Mouse (Mus musculus): Measurements from ENCODE around the gene Krtap10-10.
"Not testable (repeated sequence)": the region's sequence is repeated elsewhere in the genome, so short reads cannot be mapped to it uniquely, and the experiment has no call there.

Gene Krtap10-10

GRCm38 (mm10) chr10:77835647-77836046, at the start of gene Krtap10-10:
Gene Krtap10-10, plus strand, starts transcription at chr10:77835947.
- DNase-seq (ENCODE audit: extremely low spot score, low read depth, low spot score): no peak

DNA sequence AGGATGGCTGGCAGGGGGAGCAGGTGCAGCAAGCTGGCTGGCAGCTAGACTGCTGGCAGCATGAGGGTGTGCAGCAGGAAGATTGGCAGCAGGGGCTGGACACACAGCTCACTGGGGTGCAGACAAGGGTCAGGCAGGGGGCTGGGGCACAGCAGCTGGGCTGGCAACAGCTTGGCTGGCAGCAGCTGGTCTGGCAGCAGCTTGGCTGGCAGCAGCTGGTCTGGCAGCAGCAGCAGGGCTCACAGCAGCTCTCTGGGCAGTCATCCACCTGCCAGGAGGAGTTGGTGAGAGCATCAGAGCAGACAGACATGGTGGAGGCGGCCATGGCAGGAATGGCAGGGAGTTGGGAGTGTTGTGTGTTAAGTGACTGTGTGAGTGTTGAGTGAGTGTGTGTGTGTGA, 47.9 kb upstream of the Krtap10-10 start, which contains the start of gene Gm7137:
TSS of gene Gm7137 (minus strand) at position 325 of the 400 bp plus-strand sequence.
- not testable (repeated sequence) for DNase-seq (ENCODE audit: extremely low spot score, low read depth, low spot score)

GRCm38 (mm10) chr10:77788621-77789020, 47.1 kb upstream of the Krtap10-10 start:
- no peak for DNase-seq (ENCODE audit: extremely low spot score, low read depth, low spot score)

GRCm38 (mm10) chr10:77794976-77795375, 40.8 kb upstream of the Krtap10-10 start, which contains the start of gene Gm9639:
Gene Gm9639, minus strand, starts transcription at chr10:77795076.
- DNase-seq (ENCODE audit: extremely low spot score, low read depth, low spot score): no peak

- DNase-seq (ENCODE audit: extremely low spot score, low read depth, low spot score): no peak
Observed at GRCm38 (mm10) chr10:77797677-77798076, 38.1 kb upstream of the Krtap10-10 start.

DNA sequence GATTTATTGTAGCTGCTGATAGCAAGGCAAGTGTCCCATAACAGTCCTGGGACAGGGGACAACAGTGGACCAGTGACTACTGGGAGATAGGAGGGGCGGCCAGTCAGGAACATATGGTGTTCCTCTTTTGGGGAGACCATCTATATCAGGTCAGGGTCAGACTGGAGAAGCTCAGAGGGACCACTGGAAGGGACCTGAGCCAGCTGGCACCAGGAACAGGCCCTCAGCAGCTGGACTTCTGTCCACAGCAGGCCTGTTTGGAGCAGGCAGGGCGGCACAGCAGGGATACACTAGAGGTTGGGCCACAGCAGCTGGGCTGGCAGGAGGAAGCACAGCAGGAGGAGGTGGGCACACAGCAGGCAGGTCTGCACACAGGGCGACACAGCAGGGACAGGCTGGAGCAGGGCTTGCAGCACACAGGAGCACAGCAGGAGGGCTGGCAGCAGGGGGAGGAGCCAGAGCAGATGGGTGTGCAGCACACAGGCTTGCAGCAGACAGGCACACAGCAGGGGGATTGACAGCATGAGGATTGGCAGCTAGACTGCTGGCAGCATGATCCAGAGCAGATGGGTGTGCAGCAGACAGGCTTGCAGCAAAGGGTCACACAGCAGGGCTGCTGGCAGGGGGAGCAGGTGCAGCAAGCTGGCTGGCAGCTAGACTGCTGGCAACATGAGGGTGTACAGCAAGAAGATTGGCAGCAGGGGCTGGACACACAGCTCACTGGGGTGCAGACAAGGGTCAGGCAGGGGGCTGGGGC, 37.4 kb upstream of the Krtap10-10 start:
- not testable (repeated sequence) for DNase-seq (ENCODE audit: extremely low spot score, low read depth, low spot score)

DNA sequence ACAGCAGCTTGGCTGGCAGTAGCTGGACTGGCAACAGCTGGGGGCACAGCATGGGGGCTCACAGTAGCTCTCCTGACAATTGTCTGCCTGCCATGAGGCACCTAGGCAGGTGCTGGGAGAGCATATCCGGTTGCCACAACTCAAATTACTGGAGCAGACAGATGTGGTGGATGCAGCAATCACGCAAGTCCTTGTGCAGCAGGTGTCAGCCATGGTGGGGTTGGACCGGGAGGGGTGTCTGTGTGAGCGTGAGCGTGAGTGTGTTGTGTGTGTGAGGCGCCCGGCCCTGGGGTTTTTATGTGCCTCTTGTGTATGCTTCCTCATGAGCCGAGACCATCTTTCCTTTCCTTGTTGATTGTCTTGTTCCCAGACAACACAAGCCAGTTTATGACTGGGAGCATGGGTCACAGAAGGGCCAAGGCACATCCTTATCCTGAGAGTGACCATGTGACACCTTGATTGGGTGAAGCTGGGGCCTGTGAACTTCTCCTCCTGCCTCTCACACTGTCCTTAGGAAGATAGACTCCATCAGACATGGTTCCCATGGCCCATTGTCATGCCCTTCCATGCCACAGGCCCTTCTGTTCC, 36.7 kb upstream of the Krtap10-10 start, which contains the start of gene Gm19668:
TSS of gene Gm19668 (minus strand) at position 213 of the 588 bp plus-strand sequence.
- no peak for DNase-seq (ENCODE audit: extremely low spot score, low read depth, low spot score)

- DNase-seq (ENCODE audit: extremely low spot score, low read depth, low spot score): no peak
Observed at GRCm38 (mm10) chr10:77804095-77804494, 31.7 kb upstream of the Krtap10-10 start.

GRCm38 (mm10) chr10:77811743-77812142, 24.0 kb upstream of the Krtap10-10 start, which contains the start of gene Gm9507:
Gene Gm9507, minus strand, starts transcription at chr10:77811843.
- DNase-seq (ENCODE audit: extremely low spot score, low read depth, low spot score): no peak

GRCm38 (mm10) chr10:77814382-77814781, 21.4 kb upstream of the Krtap10-10 start, which contains the start of gene Gm2696:
Gene Gm2696, plus strand, starts transcription at chr10:77814682.
- DNase-seq (ENCODE audit: extremely low spot score, low read depth, low spot score): no peak

DNA sequence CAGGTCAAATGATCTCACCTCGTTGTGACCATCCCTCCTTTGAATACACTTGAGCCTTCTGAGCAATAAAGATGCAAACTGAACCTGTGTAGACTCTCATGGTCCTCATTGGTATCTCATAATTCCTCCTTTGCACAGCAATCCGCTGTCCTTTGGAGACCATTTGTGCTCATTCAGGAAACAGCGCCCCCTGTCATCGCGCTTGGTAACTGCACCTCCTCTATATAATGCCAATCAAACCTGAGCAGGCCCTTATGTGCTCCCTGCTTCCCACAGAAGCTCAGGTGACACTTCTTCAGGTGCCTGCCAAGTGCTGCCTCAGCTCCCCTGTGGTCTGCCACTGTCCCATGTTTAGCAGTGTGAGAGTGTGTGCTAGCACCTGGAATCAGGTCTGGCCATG, 20.2 kb upstream of the Krtap10-10 start:
- DNase-seq (ENCODE audit: extremely low spot score, low read depth, low spot score): no peak

DNA sequence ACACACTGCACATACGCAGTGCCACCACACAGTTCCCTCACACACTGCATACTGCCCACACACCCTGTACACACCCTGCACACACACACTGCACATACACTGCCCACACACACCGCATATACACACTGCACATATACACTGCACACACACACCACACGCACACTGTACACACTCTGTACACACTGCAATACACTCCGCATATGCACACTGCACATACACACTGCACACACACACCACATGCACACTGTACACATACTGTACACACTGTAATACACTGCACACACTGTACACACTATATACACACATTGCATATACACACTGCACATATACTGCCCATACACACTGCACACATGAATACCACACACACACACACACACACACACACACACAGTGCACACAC, 17.2 kb upstream of the Krtap10-10 start:
- no peak for DNase-seq (ENCODE audit: extremely low spot score, low read depth, low spot score)

- DNase-seq (ENCODE audit: extremely low spot score, low read depth, low spot score): no peak
Observed at GRCm38 (mm10) chr10:77819203-77819602, 16.5 kb upstream of the Krtap10-10 start.

DNA sequence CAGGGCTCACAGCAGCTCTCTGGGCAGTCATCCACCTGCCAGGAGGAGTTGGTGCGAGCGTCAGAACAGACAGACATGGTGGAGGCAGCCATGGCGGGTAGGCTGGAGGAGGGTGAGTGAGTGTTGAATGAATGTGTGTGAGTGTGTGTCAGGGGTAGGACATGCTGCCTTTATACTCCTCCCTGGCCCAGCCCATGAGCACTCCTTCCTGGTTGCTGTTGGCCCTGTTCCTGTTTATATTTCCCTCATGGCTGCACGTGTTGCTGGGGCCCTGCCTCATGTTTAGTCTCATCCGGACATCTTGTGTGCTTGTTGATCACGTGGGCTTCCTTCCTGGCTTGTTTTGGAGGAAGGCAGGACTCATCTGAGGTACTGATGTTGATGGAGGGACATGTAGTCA, 8.8 kb upstream of the Krtap10-10 start, which contains the start of gene Krtap10-4:
TSS of gene Krtap10-4 (minus strand) at position 145 of the 400 bp plus-strand sequence.
- no peak for DNase-seq (ENCODE audit: extremely low spot score, low read depth, low spot score)

DNA sequence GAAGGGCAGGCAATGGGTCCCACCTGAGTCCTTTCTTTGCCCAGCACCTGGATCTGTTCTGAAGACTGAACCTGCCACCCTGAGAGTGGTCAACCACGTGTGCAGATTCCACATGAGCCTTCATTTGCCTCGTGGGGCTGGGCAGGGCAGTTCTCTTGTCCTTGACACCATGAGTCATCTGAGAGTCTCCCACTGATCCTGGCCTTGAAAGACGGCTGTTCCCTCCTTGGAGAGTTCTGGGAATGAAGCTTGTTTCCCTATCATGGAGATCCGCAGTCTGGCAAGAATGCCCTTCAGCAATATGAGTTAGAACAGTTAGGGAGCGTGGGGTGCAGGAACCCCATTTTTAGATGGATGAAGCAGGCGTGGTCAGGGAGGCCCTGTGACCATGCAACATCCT, 3.3 kb downstream of the Krtap10-10 start:
- no peak for DNase-seq (ENCODE audit: extremely low spot score, low read depth, low spot score)

DNA sequence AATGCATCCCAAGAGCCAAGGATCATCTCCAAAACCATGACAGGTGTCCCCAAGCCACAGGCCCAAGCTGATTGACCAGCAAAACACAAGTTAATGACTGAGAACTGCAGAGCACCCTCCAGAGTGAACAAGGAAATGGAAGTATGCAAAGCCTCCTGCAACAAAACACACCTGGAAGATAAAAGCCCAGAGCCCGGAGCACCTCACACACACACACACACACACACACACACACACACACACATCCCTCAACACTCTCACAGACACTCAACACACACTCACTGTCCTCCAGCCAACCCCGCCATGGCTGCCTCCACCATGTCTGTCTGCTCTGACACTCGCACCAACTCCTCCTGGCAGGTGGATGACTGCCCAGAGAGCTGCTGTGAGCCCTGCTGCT, 10.8 kb downstream of the Krtap10-10 start, which contains the start of gene Gm36176:
TSS of gene Gm36176 (plus strand) at position 301 of the 400 bp plus-strand sequence.
- DNase-seq (ENCODE audit: extremely low spot score, low read depth, low spot score): no peak

DNA sequence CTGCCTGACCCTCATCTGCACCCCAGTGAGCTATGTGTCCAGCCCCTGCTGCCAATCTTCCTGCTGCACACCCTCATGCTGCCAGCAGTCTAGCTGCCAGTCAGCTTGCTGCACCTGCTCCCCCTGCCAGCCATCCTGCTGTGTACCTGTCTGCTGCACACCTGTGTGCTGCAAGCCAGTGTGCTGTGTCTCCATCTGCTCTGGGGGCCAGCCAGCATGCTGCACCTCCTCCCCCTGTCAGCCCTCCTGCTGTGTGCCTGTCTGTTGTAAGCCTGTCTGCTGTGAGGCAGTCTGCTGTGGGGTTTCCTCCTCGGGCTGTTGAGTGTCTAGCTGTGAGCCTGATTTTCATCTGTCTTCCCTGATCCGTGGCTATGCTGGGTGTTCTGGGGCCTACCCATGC, 11.2 kb downstream of the Krtap10-10 start:
- no peak for DNase-seq (ENCODE audit: extremely low spot score, low read depth, low spot score)

DNA sequence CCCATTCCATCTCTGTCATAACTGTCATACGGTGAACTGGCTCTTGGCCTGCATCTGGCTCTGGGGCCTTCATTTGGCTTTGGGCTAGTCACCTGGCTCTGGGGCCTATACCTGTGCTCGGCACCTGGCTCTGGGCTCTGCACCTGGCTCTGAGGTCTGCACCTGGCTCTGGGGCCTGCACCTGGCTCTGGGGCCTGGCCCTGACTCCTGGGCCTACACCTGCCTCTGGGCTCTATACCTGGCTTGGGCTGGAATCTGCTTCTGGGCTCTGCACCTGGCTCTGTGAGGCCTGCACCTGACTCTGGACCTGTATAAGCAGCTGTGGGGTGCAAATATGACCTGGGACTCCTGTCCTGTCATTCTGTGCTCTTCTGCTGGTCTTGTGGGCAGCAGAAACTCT, 11.8 kb downstream of the Krtap10-10 start:
- DNase-seq (ENCODE audit: extremely low spot score, low read depth, low spot score): no peak

- DNase-seq (ENCODE audit: extremely low spot score, low read depth, low spot score): no peak
Observed at GRCm38 (mm10) chr10:77852559-77852958, 16.8 kb downstream of the Krtap10-10 start, which contains the start of gene Gm10318. Gene Gm10318, plus strand, starts transcription at chr10:77852859.

- DNase-seq (ENCODE audit: extremely low spot score, low read depth, low spot score): no peak
Observed at GRCm38 (mm10) chr10:77861675-77862074, 25.9 kb downstream of the Krtap10-10 start, which contains the start of gene Gm3285. Gene Gm3285, plus strand, starts transcription at chr10:77861975.

- DNase-seq (ENCODE audit: extremely low spot score, low read depth, low spot score): peak; percentile 18
Observed at GRCm38 (mm10) chr10:77864067-77864761, 28.5 kb downstream of the Krtap10-10 start.
